Mouse (Mus musculus) embryo, embryonic 11 days (tissue): ENCODE measurements around the gene Cbwd1.

Experiments used
- DNase-seq: peaks from one replicate; pipeline ENCODE4 v3.0.0-alpha.2; 2015

Gene Cbwd1

DNA sequence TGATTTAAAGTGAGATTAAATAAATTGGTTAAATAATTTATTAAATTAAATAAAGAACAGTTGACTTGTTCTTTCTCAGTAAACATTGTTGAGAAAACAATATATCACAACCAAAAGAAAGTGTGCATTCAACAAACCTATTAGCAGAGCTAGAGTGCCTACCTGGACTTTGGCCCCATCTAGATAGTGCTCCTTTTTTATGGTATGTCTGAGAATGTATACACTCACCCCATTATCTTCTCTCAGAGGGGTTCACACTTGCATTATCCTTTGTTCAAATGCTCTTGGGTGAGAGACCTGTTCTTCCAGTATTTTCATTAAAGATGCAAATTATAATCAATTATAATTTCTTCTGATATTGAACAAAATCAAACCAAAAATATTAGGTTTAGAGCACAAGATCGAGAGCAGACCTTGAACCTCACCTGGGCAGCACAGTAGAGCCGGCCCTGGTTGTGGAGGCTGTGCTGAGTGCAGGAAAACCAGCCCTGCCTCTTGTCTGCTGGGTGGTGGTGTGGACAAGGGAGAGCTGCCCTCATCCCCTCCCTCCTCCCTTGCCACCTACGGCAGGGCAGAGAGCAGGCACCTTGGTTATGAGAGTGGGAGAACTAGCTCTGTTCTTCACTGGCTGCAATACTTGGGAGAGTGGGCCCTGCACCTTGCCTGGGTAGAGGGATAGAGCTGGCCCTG lies 11.4 kb upstream of the Cbwd1 start:
- DNase-seq, result no peak

DNA sequence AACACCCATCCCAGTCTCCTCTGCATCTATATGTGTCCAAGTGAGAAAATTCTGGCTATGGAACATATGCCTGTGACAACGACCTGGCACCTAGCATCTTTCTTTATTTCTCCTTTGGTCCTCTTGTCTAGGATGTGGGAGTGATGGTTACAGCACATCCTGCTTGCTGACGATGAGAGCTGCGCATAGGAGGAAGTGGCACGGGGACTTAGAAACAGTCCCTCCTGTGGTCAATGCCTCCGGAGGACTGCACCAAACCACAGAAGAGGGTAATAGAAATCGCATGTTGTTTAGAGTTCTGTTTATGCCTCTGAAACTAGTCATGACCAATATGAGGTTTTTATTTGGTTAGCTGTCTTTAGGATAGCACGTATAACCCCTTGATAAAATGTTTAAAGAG lies 9.9 kb upstream of the Cbwd1 start:
- no peak for DNase-seq

DNA sequence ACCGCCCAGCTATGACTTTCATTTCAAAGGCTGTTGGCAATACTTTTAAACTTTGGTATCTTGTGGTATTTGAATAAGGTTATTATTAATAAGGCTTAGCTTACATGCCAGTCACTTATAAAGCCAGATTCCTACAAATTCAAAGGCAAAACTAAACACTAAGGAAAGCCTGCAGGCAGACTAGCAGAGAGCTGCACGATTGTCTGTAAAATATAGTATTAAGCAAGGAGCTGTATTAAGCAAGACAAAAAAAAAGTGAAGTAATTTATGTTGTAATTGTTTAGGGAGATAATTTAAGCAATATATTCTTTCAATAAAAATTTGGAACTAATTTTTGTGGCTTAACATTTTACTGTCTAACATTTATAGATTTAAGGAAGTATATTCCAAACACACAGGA lies 5.5 kb upstream of the Cbwd1 start:
- no peak for DNase-seq

DNA sequence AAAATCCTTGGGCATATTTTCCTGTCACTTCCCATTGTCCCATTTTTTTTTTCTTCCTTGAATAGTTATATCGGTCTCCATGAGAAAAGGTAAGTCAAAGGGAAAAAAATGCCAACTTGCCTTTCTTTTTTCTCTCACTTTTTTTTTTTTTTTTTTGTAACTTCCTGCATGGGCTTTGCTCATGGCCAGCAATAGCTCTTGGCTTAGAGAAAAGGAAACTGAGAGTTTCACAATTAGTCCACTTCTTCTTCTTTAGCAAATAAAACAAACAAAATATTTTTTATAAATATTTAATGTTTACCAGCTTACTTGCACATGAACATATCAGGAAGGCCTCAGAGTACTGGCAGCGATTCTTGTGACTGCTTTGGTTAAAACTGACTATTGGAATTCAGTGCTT lies 4.8 kb upstream of the Cbwd1 start:
- no peak for DNase-seq

DNA sequence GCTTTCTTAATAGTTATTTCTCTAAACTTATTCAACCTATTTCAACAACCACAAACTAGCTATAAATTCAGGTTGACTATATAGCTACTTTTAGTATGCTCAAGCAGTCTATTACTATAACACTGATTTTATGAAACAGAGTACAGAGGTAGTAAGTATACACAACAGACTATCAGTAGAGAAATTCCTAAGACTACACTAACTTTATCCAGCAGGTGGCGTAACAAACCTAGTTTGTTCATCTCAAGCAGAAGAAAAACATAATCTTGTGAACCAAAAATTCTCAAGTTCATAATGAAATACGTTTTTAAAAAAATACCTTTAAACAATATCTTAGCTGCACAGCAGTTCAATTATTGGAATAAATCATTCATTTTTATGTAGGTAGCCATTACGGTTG lies 2.9 kb downstream of the Cbwd1 start:
- peak; percentile 80 for DNase-seq

DNA sequence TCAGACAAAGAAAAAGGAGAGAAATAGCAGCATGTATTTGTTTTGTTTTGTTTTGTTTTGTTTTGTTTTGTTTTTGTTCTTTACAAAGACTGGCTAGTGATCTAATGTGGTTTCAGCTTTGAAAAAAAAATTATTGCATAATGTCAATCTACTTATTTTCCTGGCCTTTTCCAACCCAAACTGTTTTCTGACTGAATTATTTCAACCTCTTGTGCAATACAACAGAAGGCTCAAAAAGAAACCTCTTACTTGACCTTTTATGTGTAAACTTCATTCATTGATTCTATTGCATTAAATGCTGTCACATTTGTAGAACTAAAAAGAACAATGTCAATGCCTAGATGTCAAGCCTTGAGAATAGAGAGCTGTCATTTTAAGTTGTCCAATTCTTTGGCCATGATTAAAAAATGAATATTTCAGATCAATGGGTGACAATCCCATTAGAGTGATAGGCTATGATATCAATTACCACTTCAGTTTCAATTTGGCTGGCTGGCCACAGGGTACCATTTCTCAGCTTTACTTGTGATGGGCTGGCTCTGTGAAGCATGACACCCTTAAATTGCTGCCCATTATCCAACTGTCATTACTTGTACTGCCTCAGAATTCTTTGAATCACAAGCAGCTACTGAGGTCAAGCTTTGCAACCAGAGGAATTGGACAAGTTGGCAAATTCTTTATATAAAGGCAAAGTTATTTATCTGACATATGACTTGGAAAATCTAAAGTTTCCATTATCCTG lies 15.7 kb downstream of the Cbwd1 start:
- no peak for DNase-seq

DNA sequence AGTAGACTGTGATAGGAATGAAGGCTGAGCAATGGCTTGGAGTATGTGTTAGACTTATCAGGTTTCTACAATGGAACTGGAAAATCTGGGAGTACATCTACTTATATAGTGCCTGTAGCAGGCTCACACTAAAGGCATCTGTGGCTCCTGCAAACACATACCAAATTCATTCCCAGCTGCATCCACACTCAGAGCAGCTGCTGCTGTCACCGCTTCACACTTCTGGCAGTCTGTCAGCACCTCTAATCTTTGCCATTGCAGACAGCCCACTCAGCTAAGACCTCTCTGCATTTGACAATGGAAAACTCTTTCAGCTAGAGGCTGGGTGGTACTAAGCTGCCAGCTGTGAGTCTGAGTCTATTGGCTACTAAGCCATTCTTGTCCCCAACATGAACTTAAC lies 24.3 kb downstream of the Cbwd1 start:
- no peak for DNase-seq

DNA sequence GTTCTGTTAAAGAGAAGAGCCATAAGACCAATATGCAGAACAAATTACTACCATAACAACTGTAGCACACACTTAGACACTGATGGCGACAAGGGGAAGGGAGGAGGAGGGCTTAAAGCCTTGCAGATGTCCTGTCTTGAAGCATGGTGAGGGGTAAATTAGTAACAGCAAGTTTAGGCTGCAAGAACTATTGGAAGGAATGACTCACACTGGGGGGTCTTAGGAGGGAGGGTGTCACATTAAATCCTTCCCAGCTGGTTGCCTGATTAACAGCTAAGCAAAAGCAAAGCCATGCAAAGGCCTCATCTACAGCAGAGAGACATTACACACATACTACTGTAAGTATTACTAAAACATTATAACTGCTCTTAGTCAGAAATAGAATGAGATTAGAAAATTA lies 32.4 kb downstream of the Cbwd1 start:
- peak; percentile 7 for DNase-seq

DNA sequence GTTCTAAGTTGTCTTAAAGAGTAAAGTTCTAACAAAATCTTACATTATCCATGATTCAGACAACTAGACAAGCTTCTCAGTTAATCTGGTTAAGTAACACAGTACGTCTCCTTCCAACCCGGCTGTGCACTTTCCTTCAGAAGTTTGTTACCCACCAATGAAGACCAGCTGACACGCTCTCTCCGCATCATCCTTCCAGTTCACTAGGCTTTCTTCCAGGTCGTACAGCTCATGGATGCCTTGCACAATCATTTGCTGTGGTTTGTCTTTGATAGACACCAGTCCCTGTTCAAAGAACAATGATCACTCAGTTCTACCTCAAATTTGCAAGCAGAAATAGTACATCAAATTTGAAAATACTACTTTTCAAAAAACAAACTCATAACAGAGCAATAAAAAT lies 40.5 kb downstream of the Cbwd1 start:
- no peak for DNase-seq

DNA sequence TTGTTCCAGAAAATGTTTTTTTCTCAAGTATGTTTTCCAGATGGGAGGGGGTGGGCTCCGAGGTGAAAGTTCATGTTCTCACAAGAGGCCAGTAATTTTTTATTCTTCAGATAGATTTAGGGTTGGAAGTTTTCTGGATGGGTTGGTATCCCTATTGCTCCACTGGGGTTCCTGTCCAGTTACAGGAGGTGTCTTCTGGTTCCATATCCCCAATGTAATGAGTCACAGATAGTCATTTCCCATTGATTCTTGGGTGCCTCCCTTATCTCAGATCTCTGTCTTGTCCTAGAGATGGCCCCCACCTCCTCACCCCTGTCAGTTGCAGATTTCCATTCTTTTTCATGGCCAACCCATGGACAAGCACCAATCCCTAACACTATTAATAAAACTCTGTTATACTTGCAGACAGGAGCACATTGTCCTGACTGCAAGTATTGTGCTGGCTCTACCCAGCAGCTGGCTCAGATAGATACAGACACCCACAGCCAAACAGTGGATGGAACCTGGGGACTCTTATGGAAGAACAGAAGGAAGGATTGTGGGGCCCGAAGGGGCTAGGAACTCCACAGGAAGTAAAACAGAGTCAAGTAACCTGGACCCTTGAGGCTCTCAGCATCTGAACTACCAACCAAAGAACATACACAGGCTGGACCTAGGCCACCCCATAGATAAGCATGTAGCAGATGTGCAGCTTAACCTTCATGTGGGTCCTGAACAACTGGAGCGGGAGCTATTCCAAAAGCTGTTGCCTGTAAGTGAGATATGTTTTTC lies 52.8 kb downstream of the Cbwd1 start:
- DNase-seq, result no peak

DNA sequence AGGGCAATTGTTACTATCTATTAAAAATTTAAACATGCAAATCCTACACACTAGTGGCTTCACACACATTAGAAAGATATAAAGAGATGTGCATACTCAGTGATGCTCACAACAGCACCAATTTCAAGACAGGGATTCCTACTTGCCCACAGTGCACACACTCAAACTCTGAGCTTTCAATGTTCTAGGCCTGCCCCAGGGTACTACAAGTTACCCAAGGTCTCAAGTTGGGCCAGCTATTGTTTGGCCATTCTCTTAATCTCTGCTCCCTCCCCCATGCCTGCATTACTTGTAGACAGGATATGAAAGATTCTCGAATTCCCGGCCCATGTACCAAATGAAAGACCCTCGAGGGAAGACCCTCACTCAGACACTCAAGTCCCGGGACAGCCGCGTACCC lies 53.8 kb downstream of the Cbwd1 start:
- no peak for DNase-seq

DNA sequence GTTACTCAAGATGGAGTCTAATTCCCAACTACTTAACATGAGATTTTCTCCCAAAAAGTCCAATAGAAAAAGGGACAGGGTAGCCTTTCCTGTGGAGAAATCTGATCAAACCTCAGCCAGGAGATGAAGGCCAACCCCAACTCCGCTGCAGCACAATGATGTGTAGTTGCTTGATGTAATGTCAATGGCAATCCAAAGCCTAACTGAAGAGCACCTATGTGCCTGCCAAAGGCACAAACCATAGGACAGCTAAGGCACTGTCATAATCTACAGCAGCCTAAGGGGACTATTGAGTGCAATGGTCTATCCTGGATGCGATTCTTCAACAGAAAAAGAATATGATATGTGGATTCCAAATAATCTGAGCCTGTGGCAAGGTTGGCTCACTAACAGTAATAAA lies 58.6 kb downstream of the Cbwd1 start:
- DNase-seq, result no peak

DNA sequence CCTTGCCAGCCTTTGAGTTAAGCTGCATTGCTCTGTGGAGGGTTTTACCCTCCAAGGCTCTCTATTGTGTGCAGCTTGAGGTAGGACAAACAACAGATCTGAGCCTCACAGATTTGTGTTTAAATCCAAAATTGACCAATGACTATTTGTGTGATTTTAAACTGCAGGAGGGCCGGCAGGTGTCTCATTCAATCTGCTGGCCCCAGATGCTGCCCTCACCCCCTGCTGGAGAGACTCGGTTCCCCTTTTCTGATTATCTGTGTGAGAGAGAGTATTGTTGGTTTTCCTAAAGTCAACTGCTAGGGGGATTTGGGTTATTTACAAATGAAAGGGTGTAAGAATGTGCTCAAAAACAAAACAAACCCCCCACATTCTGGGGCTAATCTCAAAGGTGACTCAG lies 59.2 kb downstream of the Cbwd1 start:
- no peak for DNase-seq

DNA sequence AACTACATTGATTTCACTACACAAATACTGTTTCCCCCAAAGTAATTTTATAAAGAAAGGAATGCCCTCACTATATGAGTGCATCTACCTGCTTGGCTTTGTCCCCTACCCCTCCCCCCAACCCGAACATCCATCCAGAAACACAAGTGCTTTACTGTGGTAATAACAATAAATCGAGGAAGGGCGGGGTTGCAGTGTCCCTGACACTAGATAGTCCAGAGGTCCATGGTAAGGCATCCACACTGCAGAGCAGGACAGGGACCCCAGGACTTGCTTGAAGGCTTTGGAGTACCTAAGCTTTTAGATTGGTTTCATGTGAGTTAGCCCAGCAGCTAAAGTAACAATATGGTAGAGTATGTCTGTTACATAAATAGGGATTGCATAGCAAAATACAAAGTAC lies 59.7 kb downstream of the Cbwd1 start:
- DNase-seq, result no peak

DNA sequence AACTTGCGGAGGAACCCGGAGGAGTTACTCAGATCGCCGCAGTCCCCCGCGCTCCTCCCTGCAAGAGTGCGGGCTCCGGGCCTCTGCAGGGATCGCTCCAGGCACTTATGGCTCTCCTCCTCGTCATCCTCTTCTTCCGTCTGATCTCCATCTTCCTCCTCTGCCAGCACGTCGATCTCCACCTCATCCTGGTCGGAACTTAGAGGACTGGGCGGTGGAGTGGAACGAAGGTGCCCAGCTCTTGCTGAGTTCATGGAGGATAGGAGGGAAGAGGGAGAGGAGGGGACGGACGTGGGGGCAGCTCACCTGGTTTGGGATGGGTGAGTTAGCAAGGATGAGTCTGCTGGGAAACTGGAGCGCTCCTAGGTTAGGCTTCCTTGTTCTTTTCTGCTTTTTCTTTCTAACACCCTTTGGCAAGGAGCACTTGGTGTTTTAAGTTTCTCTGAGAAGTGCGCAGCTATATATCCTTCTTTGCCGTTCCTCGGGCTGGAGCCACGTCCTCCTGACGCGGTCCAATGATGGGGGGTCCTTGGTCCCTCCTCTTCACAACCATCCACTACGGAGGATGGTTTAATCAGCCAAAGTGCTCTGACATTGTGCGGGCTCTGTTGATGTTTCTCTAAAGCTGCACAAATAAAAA lies 60.7 kb downstream of the Cbwd1 start, which contains the start of gene Foxd4:
Gene Foxd4, minus strand, starts transcription at position 617 of the 640 bp plus-strand sequence.
- no peak for DNase-seq

DNA sequence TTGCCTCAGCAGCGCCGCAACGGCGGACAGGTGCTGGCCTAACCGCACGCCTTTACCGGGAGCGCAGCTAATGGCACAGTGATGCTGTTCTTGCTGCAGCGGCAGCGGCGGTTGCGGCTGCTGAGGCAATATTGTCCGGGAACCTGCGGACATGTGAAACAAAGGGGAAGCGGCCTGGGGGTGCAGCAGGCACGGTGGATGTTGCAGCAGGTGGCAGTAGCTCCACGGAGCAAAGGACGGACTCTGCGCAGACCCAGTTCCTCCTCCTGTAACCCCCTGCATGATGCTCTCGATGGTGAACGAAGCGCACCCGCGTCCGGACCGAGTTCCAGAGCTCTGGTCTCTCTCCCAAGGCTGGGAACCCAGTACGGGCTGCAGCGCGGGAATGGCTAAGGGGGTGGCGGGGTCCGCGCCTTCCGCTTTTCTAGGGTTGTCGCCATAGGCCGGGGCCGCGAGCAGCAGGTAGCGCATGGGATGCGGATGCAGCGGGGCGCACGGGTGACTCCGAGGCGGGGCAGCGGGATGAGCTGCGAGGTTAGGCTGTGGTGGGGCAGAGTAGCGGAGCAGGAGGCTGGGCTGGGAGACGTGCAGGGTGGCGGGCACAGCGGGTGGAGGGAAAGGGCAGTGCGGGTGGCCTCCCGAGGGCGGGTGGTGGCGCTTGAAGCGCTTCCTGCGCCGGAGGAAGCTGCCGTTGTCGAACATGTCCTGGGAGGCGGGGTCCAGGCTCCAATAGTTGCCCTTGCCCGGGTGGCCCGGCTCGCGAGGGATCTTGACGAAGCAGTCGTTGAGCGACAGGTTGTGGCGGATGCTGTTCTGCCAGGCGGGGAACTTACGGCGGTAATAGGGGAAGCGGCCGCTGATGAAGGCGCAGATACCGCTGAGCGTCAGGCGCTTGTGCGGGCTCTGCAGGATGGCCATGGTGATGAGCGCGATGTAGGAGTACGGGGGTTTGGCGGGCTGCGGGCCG lies 61.5 kb downstream of the Cbwd1 start:
- peak; percentile 64 for DNase-seq

DNA sequence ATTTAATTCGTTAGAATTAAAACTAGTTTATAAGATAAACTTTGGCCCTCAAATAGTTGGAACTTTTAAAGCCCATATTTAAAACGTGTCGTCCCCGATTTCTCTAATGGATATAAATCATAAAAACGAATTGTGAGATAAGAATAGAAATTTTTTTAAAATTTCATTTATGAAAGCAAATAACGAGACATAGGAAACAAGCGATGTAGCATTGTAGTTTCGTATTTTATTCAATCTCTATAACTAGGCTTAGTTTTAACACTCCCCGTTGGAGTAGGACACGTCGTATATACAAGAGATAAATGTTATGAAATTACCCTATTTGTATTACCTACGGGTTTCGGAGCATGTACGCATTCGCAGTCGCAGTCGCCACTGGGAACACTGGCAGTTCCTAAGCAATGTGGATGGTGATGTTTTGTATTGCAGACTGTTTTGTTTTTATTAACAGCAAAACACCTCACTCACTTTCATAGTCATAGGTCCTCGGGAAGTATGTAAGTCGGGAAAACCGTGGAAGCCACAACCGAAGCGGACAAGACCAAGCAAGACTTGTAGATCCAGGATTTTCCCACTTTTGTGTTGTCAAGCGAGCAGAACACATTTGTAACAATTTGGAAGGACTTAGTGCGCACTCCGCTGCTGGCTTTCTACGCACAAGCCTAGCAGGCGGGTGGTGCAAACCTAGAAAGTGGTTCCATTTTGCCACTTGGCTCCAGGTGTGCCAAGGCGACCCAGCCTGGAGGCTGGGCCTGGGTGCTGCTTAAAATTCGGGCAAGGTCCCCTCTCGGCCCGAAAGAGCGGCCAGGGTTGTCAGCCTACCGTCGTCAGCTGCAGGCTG lies 62.5 kb downstream of the Cbwd1 start:
- DNase-seq, result peak; percentile 51

DNA sequence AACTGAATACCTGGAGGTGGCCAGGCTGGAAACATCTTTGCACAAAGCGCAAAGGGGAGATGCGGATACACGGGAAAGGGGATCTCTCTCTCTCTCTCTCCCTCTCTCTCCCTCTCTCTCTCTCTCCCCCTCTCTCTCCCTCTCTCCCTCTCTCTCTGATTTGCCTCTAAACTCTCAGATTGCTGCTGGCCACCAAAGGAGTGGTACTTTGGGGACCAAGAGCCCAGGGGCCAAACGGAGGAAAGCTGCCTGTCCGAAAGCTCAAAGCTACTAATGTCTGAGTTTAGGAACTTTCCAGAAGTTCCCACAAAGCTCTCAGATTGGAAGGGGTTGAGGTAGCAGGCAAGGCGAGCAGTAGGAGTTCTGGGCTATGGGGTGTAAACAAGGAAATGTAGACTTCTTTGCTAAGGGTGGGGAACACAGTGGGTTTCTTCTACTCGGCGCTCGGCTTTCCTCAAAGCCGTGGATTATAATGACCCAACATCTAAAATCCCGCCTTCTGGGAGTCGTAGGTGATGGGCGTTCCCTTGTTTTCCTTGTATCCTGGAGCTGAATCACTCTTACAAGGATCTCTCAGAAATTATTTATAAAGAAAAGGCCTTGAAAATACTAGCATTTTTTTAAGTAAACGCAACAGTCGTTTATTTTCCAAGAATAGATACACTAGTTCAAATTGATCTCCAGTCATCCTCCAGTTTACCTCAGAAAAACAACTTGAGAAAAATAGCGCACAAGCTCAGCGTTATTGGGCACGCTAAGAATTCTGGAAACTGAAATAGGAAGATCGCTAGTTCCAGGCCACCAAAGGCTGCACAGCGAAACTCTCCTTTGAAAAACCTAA lies 63.3 kb downstream of the Cbwd1 start:
- DNase-seq, result peak; percentile 44

DNA sequence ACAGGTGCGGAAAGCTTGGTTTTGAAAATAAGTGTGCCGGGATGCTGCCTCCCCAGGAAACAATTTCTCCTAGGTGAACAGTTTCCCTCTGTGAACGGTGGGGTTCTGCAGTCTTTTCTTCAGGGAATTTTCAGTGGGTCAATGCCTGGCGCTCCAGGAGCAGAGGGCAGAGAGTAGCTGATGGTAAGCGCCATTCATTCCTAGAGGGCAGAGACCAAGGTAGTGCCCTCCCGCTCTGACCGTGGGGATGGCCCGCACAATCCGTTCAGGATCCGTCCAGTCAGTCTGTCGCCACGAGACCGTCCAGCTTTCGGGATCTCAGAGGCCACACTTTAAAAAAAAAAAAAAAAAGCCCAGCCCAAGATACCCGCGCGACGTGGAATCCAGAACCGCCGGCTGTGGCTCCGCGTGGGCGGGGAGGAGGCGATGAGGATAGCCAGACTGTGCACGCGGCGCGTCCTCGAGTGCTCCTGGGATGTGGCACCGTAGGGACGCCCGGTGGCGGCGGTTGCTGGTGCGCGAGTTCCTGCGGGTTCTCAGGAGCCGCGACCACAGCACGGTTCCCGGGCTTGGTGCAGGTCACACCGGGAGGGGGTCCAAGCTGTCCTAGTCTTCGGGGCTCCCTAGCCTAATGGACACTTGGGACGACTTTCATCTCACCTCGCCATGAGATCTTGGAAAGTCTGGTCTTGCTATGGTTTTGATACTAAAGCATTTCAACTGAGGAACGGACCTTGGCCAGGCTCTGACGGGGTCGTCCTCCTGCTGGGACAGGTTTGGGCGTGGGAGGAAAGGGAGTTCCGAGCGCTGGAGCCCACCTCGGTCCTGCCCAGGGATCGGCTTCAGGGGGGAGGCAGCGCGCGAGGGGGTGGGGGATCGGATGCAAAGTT lies 64.2 kb downstream of the Cbwd1 start:
- peak; percentile 58 for DNase-seq
